Mouse (Mus musculus): Measurements from ENCODE around the gene Dennd5b. TPM values are rescaled to one million over a fixed set of nuclear protein-coding genes. Genes with fewer than 3 reads are reported as not detected.

The Dennd5b gene
- total and polyA plus RNA-seq, 3 experiments, result 0.65 to 1.3 TPM; not detected in 1

DNA sequence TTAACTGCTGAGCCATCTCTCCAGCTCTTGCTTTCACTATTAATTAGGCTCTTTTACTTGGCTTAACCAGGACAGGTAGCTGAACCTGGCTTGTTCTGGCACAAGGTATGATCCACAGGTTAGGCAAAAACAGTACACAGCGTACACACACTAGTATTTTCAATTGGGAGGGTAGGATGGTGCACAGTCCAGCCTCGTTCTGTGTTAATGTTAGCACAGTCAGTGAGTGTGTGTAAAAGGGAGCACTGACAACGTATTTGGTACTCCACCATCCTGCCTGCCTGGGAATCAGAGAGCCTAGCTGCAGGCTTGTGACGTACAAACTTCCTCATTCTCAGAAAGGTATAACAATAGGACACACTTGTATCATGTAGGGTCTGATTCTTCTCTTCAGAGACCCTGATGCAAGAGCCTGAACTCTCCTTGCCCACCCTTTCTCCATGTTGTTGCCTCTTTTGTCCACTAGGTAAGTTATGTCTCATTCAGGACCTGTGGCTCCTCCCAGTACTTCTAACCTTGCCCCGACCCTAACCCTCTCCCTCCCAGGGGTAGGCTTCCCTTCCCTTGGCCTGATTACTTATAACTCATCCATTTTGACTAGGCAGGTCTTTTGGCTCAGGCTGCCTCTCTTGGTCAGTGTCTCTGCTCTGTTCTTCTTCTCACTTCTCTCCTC, 107.0 kb downstream of the Dennd5b start:
- H3K9me3 ChIP-seq (replicated peaks; ENCODE audit: insufficient read depth, low read length), result no peaks in the 10 kb centered on the region
- peak; percentile 21 for DNase-seq (ENCODE audit: low read depth, low spot score)
- peak overlapping the region in 1 of 2 experiments; percentile 25; a peak in 2 of 4 replicates for H3K4me3 ChIP-seq (ENCODE audit: control insufficient read depth in 1 of 2, insufficient read depth in 1 of 2, low read depth in 2 of 2, low read length in 2 of 2)
- no peak for TF ChIP-seq POLR2A (IDR thresholded peaks at IDR 0.05; ENCODE audit: control insufficient read depth in 1 of 2, insufficient read depth in 1 of 2, low read depth in 1 of 2, low read length in 2 of 2, poor library complexity in 1 of 2)
- no peak for TF ChIP-seq MYB (IDR thresholded peaks at IDR 0.05; ENCODE audit: low read depth, low read length)
- TF ChIP-seq CTCF (IDR thresholded peaks at IDR 0.05 in 2 of 3, conservative IDR thresholded peaks at IDR 0.05 in 1 of 3; ENCODE audit: control insufficient read depth in 1 of 3, insufficient read depth in 1 of 3, low read depth in 2 of 3, low read length in 3 of 3, poor library complexity in 1 of 3, severe bottlenecking in 1 of 3), result peak in 1 of 3 experiments; percentile 17; a peak in 2 of 6 replicates
- TF ChIP-seq ELF1 (IDR thresholded peaks at IDR 0.05; ENCODE audit: low read depth, low read length), result no peak
- no peaks in the 10 kb centered on the region for H3K79me2 ChIP-seq (ENCODE audit: control insufficient read depth, insufficient read depth, low read length, poor library complexity)
- H3K4me1 ChIP-seq (ENCODE audit: control insufficient read depth in 1 of 2, insufficient read depth in 2 of 2, low read length in 2 of 2), result no peaks in the 10 kb centered on the region
- H3K27me3 ChIP-seq (ENCODE audit: control insufficient read depth in 1 of 2, insufficient read depth in 2 of 2, low read length in 2 of 2), result peaks cover 0 to 3% of the 10 kb centered on the region in 2 experiments; a peak in 3 of 4 replicates
- no peaks in the 10 kb centered on the region for H3K36me3 ChIP-seq (ENCODE audit: control insufficient read depth in 1 of 2, insufficient read depth in 2 of 2, low read length in 2 of 2)
- H3K27ac ChIP-seq (ENCODE audit: control insufficient read depth, low read depth, low read length), result no peak overlapping the region
- no peak overlapping the region for H3K9ac ChIP-seq (ENCODE audit: control insufficient read depth, low read depth, low read length, poor library complexity, severe bottlenecking)

DNA sequence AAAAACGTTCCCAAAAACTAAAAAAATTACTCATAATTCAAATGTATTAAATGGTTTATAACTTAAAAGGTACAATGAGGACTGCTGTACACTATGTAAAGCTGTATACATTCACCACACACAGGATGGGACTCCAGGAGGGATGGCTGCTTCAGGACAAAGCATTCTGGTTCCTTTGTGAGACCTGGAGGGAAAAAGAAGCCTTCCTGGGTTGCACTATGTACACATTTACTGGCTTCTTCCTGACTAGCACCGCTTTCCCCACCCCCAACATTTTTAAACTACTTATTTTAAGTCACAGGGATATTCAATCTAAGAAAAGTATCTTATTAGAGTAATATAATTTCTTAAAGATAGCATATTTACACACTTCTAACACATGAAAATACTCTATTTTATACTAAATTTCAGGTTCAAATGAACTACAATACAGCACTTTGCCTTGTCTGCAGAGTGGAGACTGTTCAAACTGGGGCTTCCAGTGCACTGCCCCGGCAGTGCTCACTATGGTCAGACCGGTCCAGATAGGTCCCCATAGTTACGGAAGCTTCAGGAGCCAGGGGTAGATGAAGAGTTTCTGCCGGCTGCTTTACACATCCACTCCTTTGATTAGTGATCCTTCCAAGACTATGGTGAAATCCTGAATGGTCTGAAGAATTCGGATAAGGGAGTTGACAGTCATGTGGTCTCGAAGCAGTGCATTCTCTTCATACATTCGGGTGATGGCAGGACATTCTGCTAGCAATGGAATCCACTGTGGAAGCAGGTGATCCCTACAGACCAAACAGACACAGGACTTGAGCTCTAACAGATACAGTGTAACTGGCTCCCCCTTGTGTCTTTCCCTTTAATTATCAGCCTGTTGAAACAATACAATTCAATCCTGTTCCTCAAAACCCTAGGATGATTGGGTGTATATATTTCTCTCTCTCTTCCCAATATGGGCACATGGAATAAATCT, 108.1 kb downstream of the Dennd5b start:
- Histone ChIP-seq H3K9ac (ENCODE audit: control insufficient read depth, low read depth, low read length, poor library complexity, severe bottlenecking) (no peak overlapping the region), H3K4me3 (ENCODE audit: control insufficient read depth in 1 of 2, insufficient read depth in 1 of 2, low read depth in 2 of 2, low read length in 2 of 2) (no peak overlapping the region), H3K36me3 (ENCODE audit: control insufficient read depth in 1 of 2, insufficient read depth in 2 of 2, low read length in 2 of 2) (no peaks in the 10 kb centered on the region), H3K79me2 (ENCODE audit: control insufficient read depth, insufficient read depth, low read length, poor library complexity) (no peaks in the 10 kb centered on the region), H3K9me3 (replicated peaks; ENCODE audit: insufficient read depth, low read length) (no peaks in the 10 kb centered on the region), H3K4me1 (ENCODE audit: control insufficient read depth in 1 of 2, insufficient read depth in 2 of 2, low read length in 2 of 2) (no peaks in the 10 kb centered on the region), H3K27ac (ENCODE audit: control insufficient read depth, low read depth, low read length) (no peak overlapping the region), H3K27me3 (ENCODE audit: control insufficient read depth in 1 of 2, insufficient read depth in 2 of 2, low read length in 2 of 2) (no peaks in the 10 kb centered on the region)
- peak in 2 of 3 experiments; percentile 27 to 59; a peak in 4 of 6 replicates for TF ChIP-seq CTCF (IDR thresholded peaks at IDR 0.05 in 2 of 3, conservative IDR thresholded peaks at IDR 0.05 in 1 of 3; ENCODE audit: control insufficient read depth in 1 of 3, insufficient read depth in 1 of 3, low read depth in 2 of 3, low read length in 3 of 3, poor library complexity in 1 of 3, severe bottlenecking in 1 of 3)
- TF ChIP-seq MAZ (IDR thresholded peaks at IDR 0.05; ENCODE audit: low read depth, low read length), result no peak
- peak; percentile 41 for TF ChIP-seq RAD21 (IDR thresholded peaks at IDR 0.05; ENCODE audit: low read depth, low read length)
- TF ChIP-seq BHLHE40 (IDR thresholded peaks at IDR 0.05; ENCODE audit: borderline replicate concordance, low read depth, low read length), result no peak
- TF ChIP-seq ELF1 (IDR thresholded peaks at IDR 0.05; ENCODE audit: low read depth, low read length), result no peak
- no peak for TF ChIP-seq SIN3A (IDR thresholded peaks at IDR 0.05; ENCODE audit: low read length)
- no peak for TF ChIP-seq GABPA (IDR thresholded peaks at IDR 0.05; ENCODE audit: low read depth, low read length)
- no peak for TF ChIP-seq POLR2AphosphoS5 (IDR thresholded peaks at IDR 0.05; ENCODE audit: borderline replicate concordance, low read depth, low read length)
- no peak for TF ChIP-seq POLR2A (IDR thresholded peaks at IDR 0.05; ENCODE audit: control insufficient read depth in 1 of 2, insufficient read depth in 1 of 2, low read depth in 1 of 2, low read length in 2 of 2, poor library complexity in 1 of 2)
- TF ChIP-seq CHD2 (IDR thresholded peaks at IDR 0.05; ENCODE audit: low read length), result no peak
- TF ChIP-seq EP300 (IDR thresholded peaks at IDR 0.05; ENCODE audit: low read depth in 1 of 2, low read length in 2 of 2), result no peak
- no peak for TF ChIP-seq JUND (IDR thresholded peaks at IDR 0.05; ENCODE audit: low read depth, low read length)
- TF ChIP-seq USF2 (IDR thresholded peaks at IDR 0.05; ENCODE audit: borderline replicate concordance in 1 of 2, insufficient read depth in 1 of 2, low read depth in 1 of 2, low read length in 2 of 2), result no peak
- peak; percentile 46 for TF ChIP-seq SMC3 (IDR thresholded peaks at IDR 0.05; ENCODE audit: low read depth, low read length)
- no peak for TF ChIP-seq MXI1 (IDR thresholded peaks at IDR 0.05; ENCODE audit: low read depth, low read length)
- peak; percentile 42 for DNase-seq (ENCODE audit: low read depth, low spot score)

Data from MEL (cell line).